Mouse (Mus musculus): ENCODE data around the gene Plek2. TPM values are rescaled to one million over a fixed set of nuclear protein-coding genes. Genes with fewer than 3 reads are reported as not detected.

The Plek2 gene
- total RNA-seq, 4 experiments from 2014 or later: 0.38 TPM; not detected in 3

Other genes with a start within 250 kb of the Plek2 start
- gene Fam71d, start 215.4 kb downstream of the Plek2 start, total RNA-seq (2022): under 1 TPM; 0.74 to 0.94 (median 0.84) TPM
- 10 to 100 TPM; 24.5 to 29.2 (median 27.1) TPM for gene Mpp5, start 158.1 kb downstream of the Plek2 start, total RNA-seq (2022)
- gene Atp6v1d, start 45.3 kb downstream of the Plek2 start, total RNA-seq (2022): 100 to 1,000 TPM; 280 to 292 (median 289) TPM
- gene Eif2s1, start 45.1 kb downstream of the Plek2 start, total RNA-seq (2022): 10 to 100 TPM; 41.5 to 55.3 (median 44.0) TPM
- 10 to 100 TPM; 26.9 to 30.3 (median 28.3) TPM for gene Tmem229b, start 100.7 kb upstream of the Plek2 start, total RNA-seq (2022)
- gene Plekhh1, start 122.2 kb upstream of the Plek2 start, total RNA-seq (2022): 10 to 100 TPM; 21.1 to 27.5 (median 25.0) TPM
- 10 to 100 TPM in 2 of 4 experiments, 1 to 10 TPM in 2; 8.1 to 12.4 (median 9.7) TPM for gene Pigh, start 182.7 kb upstream of the Plek2 start, total RNA-seq (2022)
- gene Arg2, start 223.8 kb upstream of the Plek2 start, total RNA-seq (2022): 1 to 10 TPM; 4.5 to 5.7 (median 5.6) TPM

Data from left cerebral cortex, adult 8-10 months (tissue).